21 mouse cellular contexts compared by ENCODE assay signal in genomic region chr19:50945006-50945405, GRCm38 (mm10).
DNase-seq lines count a peak whose midpoint lies in the region; TF ChIP-seq lines count a peak whose summit lies in the region.
"Had no signal": no experiment of that assay in that cellular context is flagged by ENCODE, and none has a peak within 500 bp of the region (broad histone marks: within the 10 kb centered on the region; RNA-seq: fewer than 3 reads in every experiment).

No protein-coding gene starts in this region.

- intact Hi-C loops in left cerebral cortex, adult 2 months (cut with DNase I) = no loop called here
- intact Hi-C loops in left cerebral cortex, postnatal 10 days (cut with DNase I) = no loop called here
- intact Hi-C loops in left cerebral cortex, postnatal 36 days (cut with DNase I) = no loop called here

- peak; percentile 8 to 12 for DNase-seq in left cerebral cortex, adult 2 months (ENCODE audit: extremely low spot score in 1 of 2, low spot score in 2 of 2)
- DNase-seq in left cerebral cortex, postnatal 10 days (ENCODE audit: extremely low spot score in 1 of 2, low spot score in 2 of 2) = no peak
- DNase-seq in right cerebral cortex, postnatal 25 days = peak; percentile 3
- no peak for DNase-seq in right cerebral cortex, postnatal 14 days
- peak; percentile 3 to 9 for DNase-seq in left cerebral cortex, postnatal 36 days (ENCODE audit: low spot score in 2 of 2)
- DNase-seq in adrenal gland, postnatal 36 days = no peak
- no peak for DNase-seq in layer of hippocampus, adult 2 months (ENCODE audit: low spot score in 2 of 2)
- DNase-seq: adrenal gland, postnatal 25 days; B cell, adult 2 months; cerebellum, adult 2 months; cerebellum, postnatal 14 days; gastrocnemius, postnatal 10 days; kidney, adult 18-20 months; kidney, postnatal 25 days; thymus, postnatal 4 days had no signal

- no peak overlapping the region for H3K4me3 ChIP-seq in left cerebral cortex, adult 2 months
- H3K4me3 ChIP-seq in layer of hippocampus, adult 2 months = no peak overlapping the region
- H3K4me3 ChIP-seq: forebrain, embryonic 12.5 days; heart, embryonic 15.5 days; kidney, embryonic 15.5 days; limb, embryonic 13.5 days; lung, embryonic 15.5 days had no signal

- no peak for TF ChIP-seq CTCF in left cerebral cortex, adult 2 months (IDR thresholded peaks at IDR 0.05)
- no peak for TF ChIP-seq CTCF in layer of hippocampus, adult 2 months (conservative IDR thresholded peaks at IDR 0.05)

- no peak overlapping the region for H3K27ac ChIP-seq in left cerebral cortex, adult 2 months
- H3K27ac ChIP-seq in layer of hippocampus, adult 2 months = no peak overlapping the region
- H3K27ac ChIP-seq: forebrain, embryonic 12.5 days; heart, embryonic 15.5 days; kidney, embryonic 15.5 days; limb, embryonic 13.5 days; lung, embryonic 15.5 days; stomach, postnatal 0 days had no signal

Comparison
In these comparisons a context has a peak if more than half of its experiments do, and no peak if none do; other contexts are left out.
1. DNase-seq: peak in left cerebral cortex, adult 2 months (2 of 2), right cerebral cortex, postnatal 25 days (single experiment) and left cerebral cortex, postnatal 36 days (2 of 2); none in left cerebral cortex, postnatal 10 days (0 of 2), right cerebral cortex, postnatal 14 days (single experiment), adrenal gland, postnatal 36 days (0 of 2) and layer of hippocampus, adult 2 months (0 of 2).